Mouse (Mus musculus): Measurements from ENCODE around the gene Il5ra.

The Il5ra gene

GRCm38 (mm10) chr6:106738229-106738628 lies 10.6 kb downstream of the Il5ra start:
- peak; percentile 46 to 49 for DNase-seq (ENCODE audit: low spot score in 2 of 2)

DNA sequence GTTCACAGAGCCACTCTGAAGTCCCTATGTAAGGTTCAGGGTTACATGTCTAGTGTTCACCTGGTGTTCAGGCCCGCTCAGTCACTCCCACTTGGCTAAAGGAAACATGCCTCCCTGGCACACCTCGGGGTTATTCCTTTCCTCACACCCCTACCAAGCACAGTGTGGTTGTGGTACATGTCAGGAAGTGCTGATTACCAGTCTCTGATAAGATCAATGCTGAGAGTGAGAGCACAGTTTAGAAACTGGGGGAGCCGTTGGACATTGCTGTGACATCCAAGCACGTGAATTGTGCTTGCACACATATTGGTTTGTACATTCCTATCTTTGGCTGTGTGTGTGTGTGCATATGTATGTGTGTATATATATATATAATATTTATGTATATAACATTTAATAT lies 16.3 kb downstream of the Il5ra start:
- no peak for DNase-seq (ENCODE audit: low spot score in 2 of 2)

- peak; percentile 54 to 62 for DNase-seq (ENCODE audit: low spot score in 2 of 2)
These were observed 19.0 kb downstream of the Il5ra start for GRCm38 (mm10) chr6:106729682-106730314.

GRCm38 (mm10) chr6:106727703-106728102 lies 21.1 kb downstream of the Il5ra start:
- DNase-seq (ENCODE audit: low spot score in 2 of 2), result no peak

- DNase-seq (ENCODE audit: low spot score in 2 of 2), result no peak
These were observed 22.8 kb downstream of the Il5ra start for GRCm38 (mm10) chr6:106726078-106726477.

DNA sequence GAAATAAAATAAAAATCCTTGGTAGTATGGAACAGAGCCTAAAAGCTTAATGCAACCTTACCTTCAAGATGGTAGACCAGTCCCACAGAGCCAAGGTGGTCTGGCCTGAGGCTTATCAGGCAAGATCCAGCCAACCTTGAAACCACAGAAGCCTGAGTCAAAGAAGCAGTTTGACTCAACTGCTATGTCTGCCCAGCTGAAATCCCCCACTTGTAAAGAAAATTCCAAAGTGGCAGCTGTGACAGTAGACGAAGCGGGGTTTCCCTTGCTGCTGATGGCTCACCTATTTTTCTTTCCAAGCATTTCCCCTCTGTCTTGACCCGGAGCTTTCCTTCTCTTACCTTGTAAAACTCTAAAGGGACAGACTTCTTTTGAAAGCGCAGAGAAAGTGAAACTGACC lies 23.2 kb downstream of the Il5ra start:
- peak; percentile 21 to 27 for DNase-seq (ENCODE audit: low spot score in 2 of 2)

DNA sequence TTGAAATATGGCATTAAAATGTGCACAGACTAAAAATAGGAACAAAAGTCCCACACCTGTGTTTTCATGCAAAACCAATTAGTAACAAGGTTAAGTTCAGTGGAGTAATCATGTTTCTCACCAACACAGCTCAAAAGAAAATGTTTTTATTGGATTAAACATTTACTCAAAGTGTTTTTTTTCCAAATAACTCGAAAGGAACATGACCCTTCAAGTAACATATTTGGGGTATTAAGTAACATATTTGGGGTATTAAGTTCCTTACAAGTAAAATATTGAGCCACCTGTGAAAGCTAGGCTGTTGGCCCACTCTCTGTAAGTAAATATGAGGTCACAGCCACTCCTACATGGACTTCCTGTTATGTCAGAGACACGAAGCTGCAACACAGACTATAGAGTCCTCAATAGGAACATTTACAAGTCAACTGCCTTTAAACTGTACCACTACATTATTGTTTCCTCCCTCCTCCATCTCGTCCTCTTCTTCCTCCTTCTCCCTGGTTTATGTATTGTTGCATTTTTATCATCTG lies 43.3 kb downstream of the Il5ra start:
- no peak for DNase-seq (ENCODE audit: low spot score in 2 of 2)

DNA sequence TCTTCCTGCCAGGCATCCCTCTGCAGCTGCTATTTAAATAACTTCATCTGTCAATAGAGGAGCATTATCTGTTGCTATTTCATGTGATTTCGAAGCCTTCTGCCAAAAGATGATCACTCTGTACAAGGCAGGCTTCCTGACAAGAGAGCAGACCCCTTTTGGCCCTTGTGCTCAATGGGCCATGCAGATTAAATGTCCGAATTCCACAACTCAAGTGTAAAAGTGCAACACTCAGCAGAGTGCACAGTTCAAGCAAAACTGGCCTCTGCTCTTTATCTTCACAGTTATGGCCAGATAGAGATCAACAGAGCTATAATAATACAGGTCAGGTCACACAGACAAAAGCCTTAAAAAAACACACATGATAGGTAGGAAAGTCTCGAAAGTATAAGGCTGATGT lies 46.9 kb downstream of the Il5ra start:
- no peak for DNase-seq (ENCODE audit: low spot score in 2 of 2)

DNA sequence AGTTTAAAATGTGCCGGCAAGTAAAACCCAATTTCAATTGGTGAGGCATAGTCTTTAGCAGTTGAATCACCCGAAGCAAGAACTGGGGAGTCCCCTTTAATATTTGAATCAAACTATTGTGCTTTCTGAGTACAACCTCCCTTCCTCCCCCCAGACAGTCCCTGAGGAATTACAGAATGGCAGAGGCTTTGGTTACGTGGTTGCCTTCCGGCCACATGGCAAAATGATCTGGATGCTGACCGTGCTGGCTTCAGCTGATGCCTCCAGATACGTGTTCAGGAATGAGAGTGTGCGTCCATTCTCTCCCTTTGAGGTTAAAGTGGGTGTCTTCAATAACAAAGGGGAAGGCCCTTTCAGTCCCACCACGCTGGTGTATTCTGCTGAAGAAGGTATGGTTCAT lies 73.3 kb downstream of the Il5ra start:
- peak; percentile 12 to 16 for DNase-seq (ENCODE audit: low spot score in 2 of 2)

DNA sequence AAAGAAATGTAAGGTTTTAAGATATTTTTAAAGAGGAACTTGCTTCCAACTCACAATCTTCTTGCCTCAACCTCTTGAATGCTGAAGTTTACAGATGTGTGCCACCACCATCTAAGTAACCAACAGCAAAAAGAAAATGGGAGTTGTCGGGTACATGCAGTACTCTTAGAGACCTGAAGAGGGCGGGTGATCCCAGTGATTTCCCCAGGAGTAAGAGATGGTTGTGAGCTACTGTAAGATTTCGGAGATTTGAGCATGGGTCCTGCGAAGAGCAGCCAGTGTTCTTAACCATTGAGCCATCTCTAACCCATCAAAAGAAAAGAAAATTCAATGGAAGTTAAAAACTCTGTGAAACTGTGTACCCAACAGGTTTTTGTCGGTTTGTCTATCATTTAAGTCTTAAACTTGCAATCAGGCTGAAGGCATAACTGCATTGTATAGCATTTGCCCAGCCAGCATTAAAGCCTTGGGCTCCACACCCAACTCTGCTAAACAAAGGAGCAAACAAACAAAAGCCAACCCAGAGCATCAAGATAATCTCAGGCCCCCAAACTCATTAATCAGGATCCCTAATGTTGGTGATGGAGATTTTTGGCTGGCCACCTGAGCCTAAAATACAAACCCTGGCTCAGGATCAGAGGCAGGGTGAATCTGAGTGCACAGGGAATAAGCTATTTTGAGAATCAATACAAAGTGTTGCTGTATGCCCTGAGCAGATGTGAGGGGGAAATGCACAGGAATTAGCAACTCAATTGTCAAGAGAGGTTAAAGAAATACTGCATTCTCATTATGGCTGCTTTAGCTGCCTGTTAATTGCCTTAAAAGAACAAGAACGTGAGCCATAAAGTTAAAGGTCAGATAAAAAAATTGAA lies 84.8 kb downstream of the Il5ra start:
- DNase-seq (ENCODE audit: low spot score in 2 of 2), result peak; percentile 45 to 50
